Mouse (Mus musculus) myocyte (in vitro differentiated cells): Measurements from ENCODE around the gene Nek4. TPM values are rescaled to one million over a fixed set of nuclear protein-coding genes. Genes with fewer than 3 reads are reported as not detected.

Source experiments
- H3K27me3 ChIP-seq: one replicate; pipeline ENCODE4 v1.6.1; 2011; ENCODE audit not compliant: control insufficient read depth, insufficient read depth, insufficient read length
- H3K36me3 ChIP-seq: one replicate; pipeline ENCODE4 v1.6.1; 2011; ENCODE audit not compliant: control insufficient read depth, insufficient read depth
- H3K4me2 ChIP-seq: one replicate; pipeline ENCODE4 v1.6.1; 2011; ENCODE audit warnings: low read depth, control low read depth
- H3K4me3 ChIP-seq: one replicate; pipeline ENCODE4 v1.5.1; 2011; ENCODE audit warnings: mild to moderate bottlenecking, control low read depth, moderate library complexity
- H3K79me2 ChIP-seq: one replicate; pipeline ENCODE4 v1.6.1; 2011; ENCODE audit not compliant: control insufficient read depth, insufficient read depth
- H3ac ChIP-seq: one replicate; pipeline ENCODE4 v1.6.1; 2011; ENCODE audit not compliant: control insufficient read depth, insufficient read length
- CEBPB ChIP-seq: IDR thresholded peaks from 2 replicates; pipeline ENCODE4 v1.6.1; 2011; ENCODE audit warnings: mild to moderate bottlenecking, moderate library complexity; ENCODE audit not compliant: poor library complexity, insufficient read depth, severe bottlenecking
- E2F4 ChIP-seq: IDR thresholded peaks from one replicate; pipeline ENCODE4 v1.6.1; 2011; ENCODE audit warnings: mild to moderate bottlenecking, control low read depth, moderate library complexity; ENCODE audit not compliant: insufficient read depth
- MAX ChIP-seq: IDR thresholded peaks from one replicate; pipeline ENCODE4 v1.6.1; 2011; ENCODE audit warnings: low read depth, mild to moderate bottlenecking, control low read depth
- MYOD1 ChIP-seq, 3 experiments: IDR thresholded peaks; one replicate each; pipeline ENCODE4 v1.6.1; 2011; ENCODE audit warnings: control low read depth in 2 of 3, low read depth in 2 of 3, mild to moderate bottlenecking in 2 of 3, moderate library complexity in 1 of 3; ENCODE audit not compliant: insufficient read length in 2 of 3, control insufficient read depth in 1 of 3
- MYOG ChIP-seq, 3 experiments: IDR thresholded peaks; one replicate each; pipeline ENCODE4 v1.6.1; 2011; ENCODE audit warnings: control low read depth in 2 of 3, low read depth in 2 of 3, mild to moderate bottlenecking in 2 of 3; ENCODE audit not compliant: insufficient read length in 2 of 3, control insufficient read depth in 1 of 3, insufficient read depth in 1 of 3
- POLR2A ChIP-seq: IDR thresholded peaks from one replicate; pipeline ENCODE4 v1.6.1; 2011; ENCODE audit warnings: low read depth, mild to moderate bottlenecking, control low read depth, moderate library complexity; ENCODE audit not compliant: insufficient read length
- POLR2AphosphoS2 ChIP-seq: IDR thresholded peaks from one replicate; pipeline ENCODE4 v1.6.1; 2011; ENCODE audit warnings: low read depth, control low read depth; ENCODE audit not compliant: insufficient read length
- REST ChIP-seq: IDR thresholded peaks from one replicate; pipeline ENCODE4 v1.6.1; 2011; ENCODE audit warnings: mild to moderate bottlenecking, control low read depth, moderate library complexity; ENCODE audit not compliant: insufficient read depth, insufficient read length
- SRF ChIP-seq: IDR thresholded peaks from one replicate; pipeline ENCODE4 v1.6.1; 2011; ENCODE audit warnings: low read depth; ENCODE audit not compliant: control insufficient read depth, insufficient read length
- TCF12 ChIP-seq: IDR thresholded peaks from one replicate; pipeline ENCODE4 v1.6.1; 2011; ENCODE audit warnings: mild to moderate bottlenecking, control low read depth; ENCODE audit not compliant: poor library complexity, insufficient read depth, severe bottlenecking
- TCF3 ChIP-seq: IDR thresholded peaks from one replicate; pipeline ENCODE4 v1.6.1; 2011; ENCODE audit warnings: low read depth, control low read depth; ENCODE audit not compliant: insufficient read length
- USF1 ChIP-seq: IDR thresholded peaks from one replicate; pipeline ENCODE4 v1.6.1; 2011; ENCODE audit warnings: low read depth, mild to moderate bottlenecking, control low read depth, moderate library complexity
- polyA plus RNA-seq: library from polyadenylated mRNA; unstranded; fragments of >200 nt; fragmentation: generic; extraction: Trizol; gene quantifications from one replicate; pipeline ENCODE4 v1.2.1, GENCODE M21; 2012; ENCODE audit warnings: missing spikeins

Nek4 gene
- polyA plus RNA-seq, 1 experiment, result 2.8 TPM

GRCm38 (mm10) chr14:30907814-30908265, 43.3 kb upstream of the Nek4 start:
- H3K79me2 ChIP-seq, result no peaks in the 10 kb centered on the region
- no peak overlapping the region for H3K4me3 ChIP-seq
- no peaks in the 10 kb centered on the region for H3K36me3 ChIP-seq
- H3ac ChIP-seq, result no peak overlapping the region
- H3K4me2 ChIP-seq, result no peak overlapping the region
- TF ChIP-seq MYOG (IDR thresholded peaks at IDR 0.05; ENCODE audit: control insufficient read depth in 1 of 3, insufficient read depth in 1 of 3, insufficient read length in 2 of 3, low read depth in 2 of 3), result no peak
- TF ChIP-seq MYOD1 (IDR thresholded peaks at IDR 0.05; ENCODE audit: control insufficient read depth in 1 of 3, insufficient read length in 2 of 3, low read depth in 2 of 3), result no peak
- no peak for TF ChIP-seq E2F4
- no peak for TF ChIP-seq SRF
- no peak for TF ChIP-seq TCF12
- H3K27me3 ChIP-seq, result no peaks in the 10 kb centered on the region

- H3K4me2 ChIP-seq, result no peak overlapping the region
- no peak overlapping the region for H3ac ChIP-seq
- H3K27me3 ChIP-seq, result no peaks in the 10 kb centered on the region
- no peak for TF ChIP-seq USF1
- H3K36me3 ChIP-seq, result no peaks in the 10 kb centered on the region
- no peak overlapping the region for H3K4me3 ChIP-seq
- no peaks in the 10 kb centered on the region for H3K79me2 ChIP-seq
These were observed 40.0 kb upstream of the Nek4 start for GRCm38 (mm10) chr14:30911141-30911540.

GRCm38 (mm10) chr14:30912641-30913040, 38.5 kb upstream of the Nek4 start:
- H3K79me2 ChIP-seq, result no peaks in the 10 kb centered on the region
- TF ChIP-seq CEBPB, result no peak
- TF ChIP-seq MYOG (IDR thresholded peaks at IDR 0.05; ENCODE audit: control insufficient read depth in 1 of 3, insufficient read depth in 1 of 3, insufficient read length in 2 of 3, low read depth in 2 of 3), result no peak
- TF ChIP-seq SRF, result no peak
- TF ChIP-seq POLR2AphosphoS2, result no peak
- no peak for TF ChIP-seq MYOD1 (IDR thresholded peaks at IDR 0.05; ENCODE audit: control insufficient read depth in 1 of 3, insufficient read length in 2 of 3, low read depth in 2 of 3)
- TF ChIP-seq REST, result no peak
- no peak for TF ChIP-seq TCF12
- TF ChIP-seq E2F4, result no peak
- no peak for TF ChIP-seq USF1
- TF ChIP-seq POLR2A, result no peak
- TF ChIP-seq MAX, result no peak
- no peak for TF ChIP-seq TCF3
- H3K4me2 ChIP-seq, result no peak overlapping the region
- H3K27me3 ChIP-seq, result no peaks in the 10 kb centered on the region
- H3K36me3 ChIP-seq, result no peaks in the 10 kb centered on the region
- H3ac ChIP-seq, result no peak overlapping the region
- no peak overlapping the region for H3K4me3 ChIP-seq

- H3K79me2 ChIP-seq, result no peaks in the 10 kb centered on the region
- H3K36me3 ChIP-seq, result no peaks in the 10 kb centered on the region
- no peak overlapping the region for H3K4me2 ChIP-seq
- no peak overlapping the region for H3ac ChIP-seq
- TF ChIP-seq POLR2AphosphoS2 (no peak), MYOG (IDR thresholded peaks at IDR 0.05; ENCODE audit: control insufficient read depth in 1 of 3, insufficient read depth in 1 of 3, insufficient read length in 2 of 3, low read depth in 2 of 3) (no peak), SRF (no peak), MAX (no peak), USF1 (no peak), CEBPB (no peak), MYOD1 (IDR thresholded peaks at IDR 0.05; ENCODE audit: control insufficient read depth in 1 of 3, insufficient read length in 2 of 3, low read depth in 2 of 3) (no peak), POLR2A (no peak), E2F4 (no peak), TCF12 (no peak), TCF3 (no peak), REST (no peak)
- no peaks in the 10 kb centered on the region for H3K27me3 ChIP-seq
- H3K4me3 ChIP-seq, result no peak overlapping the region
These were observed 37.8 kb upstream of the Nek4 start for GRCm38 (mm10) chr14:30913404-30913803.

GRCm38 (mm10) chr14:30916516-30916915, 34.7 kb upstream of the Nek4 start:
- no peak overlapping the region for H3K4me3 ChIP-seq
- no peaks in the 10 kb centered on the region for H3K27me3 ChIP-seq
- H3K79me2 ChIP-seq, result no peaks in the 10 kb centered on the region
- TF ChIP-seq POLR2AphosphoS2 (no peak), USF1 (no peak), MYOD1 (IDR thresholded peaks at IDR 0.05; ENCODE audit: control insufficient read depth in 1 of 3, insufficient read length in 2 of 3, low read depth in 2 of 3) (no peak), MYOG (IDR thresholded peaks at IDR 0.05; ENCODE audit: control insufficient read depth in 1 of 3, insufficient read depth in 1 of 3, insufficient read length in 2 of 3, low read depth in 2 of 3) (no peak), E2F4 (no peak), SRF (no peak), REST (no peak)
- H3K36me3 ChIP-seq, result no peaks in the 10 kb centered on the region
- H3ac ChIP-seq, result no peak overlapping the region
- no peak overlapping the region for H3K4me2 ChIP-seq
